Mouse (Mus musculus): ENCODE measurements around the gene Pex6. TPM values are rescaled to one million over a fixed set of nuclear protein-coding genes. Genes with fewer than 3 reads are reported as not detected.
A peak's percentile ranks its signal among the peaks of the same experiment; 100 is the strongest.
"Not testable (repeated sequence)": the region's sequence is repeated elsewhere in the genome, so short reads cannot be mapped to it uniquely, and the experiment has no call there.

The Pex6 gene
- total RNA-seq, 2 experiments from 2014 or later = 54.6 to 55.5 TPM

DNA sequence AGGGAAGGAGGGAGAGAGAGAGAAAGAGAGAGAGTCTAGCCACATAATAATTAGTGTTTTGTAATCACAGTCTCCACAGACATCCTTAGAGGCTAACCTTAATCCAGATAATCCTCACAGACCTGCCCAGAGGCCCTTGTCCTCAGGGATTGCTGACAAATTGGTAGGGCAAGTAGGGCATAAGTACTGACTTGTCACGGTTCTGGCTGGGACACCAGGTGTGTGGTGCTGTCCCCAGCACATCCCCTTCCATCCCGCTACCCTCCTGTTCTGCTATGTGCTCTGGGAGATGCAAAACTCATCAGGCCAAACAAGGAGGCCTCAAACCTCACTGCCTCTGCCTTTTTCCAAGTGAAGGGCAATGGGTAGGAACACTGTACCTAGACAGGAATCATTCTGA lies 34.2 kb downstream of the Pex6 start:
- no peak for TF ChIP-seq CTCF (IDR thresholded peaks at IDR 0.05)
- Histone ChIP-seq H3K27ac (no peak overlapping the region), H3K4me3 (no peak overlapping the region)
- no peak for DNase-seq (ENCODE audit: extremely low spot score in 1 of 2, low spot score in 2 of 2)
- intact Hi-C loops (cut with DNase I) = no loop called here

DNA sequence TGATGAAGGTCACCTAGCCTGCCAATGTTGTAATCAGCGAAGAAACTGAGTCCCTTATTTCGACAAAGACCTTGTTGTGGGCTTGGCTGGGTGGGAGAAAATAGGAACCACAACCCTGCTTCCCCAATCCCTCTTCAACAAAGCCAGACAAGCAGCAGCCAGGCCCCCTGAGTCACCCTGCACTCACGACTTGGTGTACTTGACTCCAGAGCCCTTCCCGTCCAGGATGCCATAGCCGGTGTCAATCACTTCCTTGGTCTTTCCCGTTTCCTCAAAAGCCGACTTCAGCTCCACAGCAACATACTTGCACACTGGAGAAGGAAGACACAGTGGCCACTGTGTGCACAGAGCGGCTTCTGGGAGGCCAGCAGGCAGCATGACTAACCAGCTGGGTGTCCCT lies 36.0 kb downstream of the Pex6 start:
- no peak overlapping the region for H3K27ac ChIP-seq
- TF ChIP-seq CTCF (IDR thresholded peaks at IDR 0.05) = no peak

DNA sequence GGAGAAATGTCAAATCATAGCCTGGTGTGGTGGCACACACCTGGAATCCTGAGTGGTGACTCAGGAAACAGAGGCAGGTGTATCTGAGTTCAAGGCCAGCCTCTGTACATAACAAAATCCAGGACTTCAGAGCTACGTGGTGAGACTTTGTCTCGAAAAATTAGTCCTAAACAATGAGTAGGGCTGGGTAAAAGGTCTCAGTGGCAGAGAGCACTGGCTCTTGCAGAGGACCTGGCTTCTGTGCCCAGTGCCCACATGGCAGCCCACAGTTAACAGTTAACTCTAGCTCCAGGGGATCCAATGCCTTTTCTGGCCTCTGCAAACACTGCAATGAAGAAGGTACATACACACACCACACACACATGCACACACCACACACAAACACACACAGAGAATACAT lies 36.5 kb downstream of the Pex6 start:
- Histone ChIP-seq H3K27ac (no peak overlapping the region), H3K4me3 (no peak overlapping the region)
- no peak for TF ChIP-seq CTCF (IDR thresholded peaks at IDR 0.05)
- intact Hi-C loops (cut with DNase I) = no loop called here
- DNase-seq (ENCODE audit: extremely low spot score in 1 of 2, low spot score in 2 of 2) = no peak

More for the DNA sequence above, 36.0 kb downstream of the Pex6 start:
- no peak for DNase-seq (ENCODE audit: extremely low spot score in 1 of 2, low spot score in 2 of 2)
- intact Hi-C loops (cut with DNase I) = no loop called here
- no peak overlapping the region for H3K4me3 ChIP-seq

DNA sequence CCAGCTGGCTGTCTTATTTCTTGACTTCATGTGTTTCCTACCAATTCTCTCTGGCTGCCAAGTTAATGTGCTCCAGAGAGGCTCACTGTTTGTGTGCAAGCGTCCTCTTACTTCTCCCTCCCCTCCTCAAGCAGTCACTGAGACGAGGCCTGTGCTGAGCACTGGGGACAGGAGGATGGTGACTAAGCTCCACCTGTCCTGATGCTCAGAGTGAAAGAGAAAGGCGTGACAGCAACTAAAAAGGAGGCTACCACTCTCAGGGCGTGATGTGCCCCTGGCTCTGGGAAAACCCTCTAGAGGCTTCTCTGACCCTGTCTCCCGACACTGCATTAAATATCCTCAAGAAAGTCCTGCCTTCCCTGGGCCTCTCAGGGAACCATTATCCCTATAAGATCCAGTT lies 38.0 kb downstream of the Pex6 start:
- DNase-seq (ENCODE audit: extremely low spot score in 1 of 2, low spot score in 2 of 2) = no peak
- intact Hi-C loops (cut with DNase I) = no loop called here
- H3K4me3 ChIP-seq = no peak overlapping the region
- H3K27ac ChIP-seq = no peak overlapping the region
- TF ChIP-seq CTCF (IDR thresholded peaks at IDR 0.05) = no peak

DNA sequence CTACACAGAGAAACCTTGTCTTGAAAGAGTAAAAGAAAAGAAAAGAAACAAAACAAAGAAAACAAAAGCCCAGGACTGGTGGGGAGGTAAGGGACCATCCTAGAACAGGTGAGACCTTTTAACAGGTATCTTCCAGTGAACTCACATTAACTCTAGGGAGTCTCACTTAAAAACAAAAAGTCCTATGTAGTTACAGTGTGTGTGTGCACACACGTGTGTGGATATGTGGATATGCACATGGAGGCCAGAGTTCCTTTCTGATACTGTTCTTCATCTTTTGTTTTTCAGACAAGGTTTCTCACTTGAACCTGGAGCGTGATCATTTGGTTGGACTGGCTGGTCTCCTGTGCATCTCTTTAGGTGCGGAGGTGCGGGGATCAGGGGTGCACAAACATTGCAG lies 39.3 kb downstream of the Pex6 start:
- H3K4me3 ChIP-seq = peak overlapping the region; percentile 79
- no peak for TF ChIP-seq CTCF (IDR thresholded peaks at IDR 0.05)
- no peak for DNase-seq (ENCODE audit: extremely low spot score in 1 of 2, low spot score in 2 of 2)
- H3K27ac ChIP-seq = no peak overlapping the region; the same call in 1 of the 2 replicates
- intact Hi-C loops (cut with DNase I) = no loop called here

DNA sequence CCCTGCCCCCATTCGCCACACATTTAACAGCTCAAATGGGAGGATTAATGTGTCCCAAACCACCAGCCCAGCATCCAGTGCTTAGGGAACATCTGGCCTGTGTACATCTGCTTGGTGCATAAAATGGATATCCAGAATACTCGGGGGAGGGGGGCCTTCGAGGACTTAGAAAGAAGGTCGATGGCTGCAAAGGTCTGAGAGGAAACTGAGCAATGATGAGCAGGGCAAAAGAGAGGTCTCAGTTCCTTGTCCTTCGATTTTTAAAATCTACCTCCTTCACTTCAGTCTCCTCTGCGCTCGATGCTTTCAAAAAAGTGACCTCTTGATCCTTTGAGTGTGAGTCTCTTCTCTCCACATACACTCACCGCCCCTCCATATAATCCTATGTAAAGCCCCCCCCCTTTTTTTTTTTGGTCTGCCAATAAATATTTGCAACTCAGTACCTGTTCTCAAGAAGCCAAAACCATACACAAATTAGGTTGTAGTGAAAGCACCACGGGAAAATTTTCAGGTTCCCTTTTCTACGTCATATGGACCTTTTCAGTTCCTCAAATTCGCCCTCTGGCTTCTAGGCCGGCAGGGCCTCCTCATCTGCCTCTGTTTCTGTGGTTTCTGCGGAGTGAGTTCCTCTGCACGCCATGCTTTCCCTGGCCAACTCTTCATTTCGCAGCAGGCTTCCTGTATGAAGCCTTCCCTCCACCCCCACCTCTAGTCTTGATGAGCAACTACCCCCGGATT lies 40.0 kb downstream of the Pex6 start:
- no peak for DNase-seq (ENCODE audit: extremely low spot score in 1 of 2, low spot score in 2 of 2)
- H3K4me3 ChIP-seq = peak overlapping the region; percentile 79
- intact Hi-C loops (cut with DNase I) = no loop called here
- H3K27ac ChIP-seq = peak overlapping the region; percentile 86
- no peak for TF ChIP-seq CTCF (IDR thresholded peaks at IDR 0.05)

DNA sequence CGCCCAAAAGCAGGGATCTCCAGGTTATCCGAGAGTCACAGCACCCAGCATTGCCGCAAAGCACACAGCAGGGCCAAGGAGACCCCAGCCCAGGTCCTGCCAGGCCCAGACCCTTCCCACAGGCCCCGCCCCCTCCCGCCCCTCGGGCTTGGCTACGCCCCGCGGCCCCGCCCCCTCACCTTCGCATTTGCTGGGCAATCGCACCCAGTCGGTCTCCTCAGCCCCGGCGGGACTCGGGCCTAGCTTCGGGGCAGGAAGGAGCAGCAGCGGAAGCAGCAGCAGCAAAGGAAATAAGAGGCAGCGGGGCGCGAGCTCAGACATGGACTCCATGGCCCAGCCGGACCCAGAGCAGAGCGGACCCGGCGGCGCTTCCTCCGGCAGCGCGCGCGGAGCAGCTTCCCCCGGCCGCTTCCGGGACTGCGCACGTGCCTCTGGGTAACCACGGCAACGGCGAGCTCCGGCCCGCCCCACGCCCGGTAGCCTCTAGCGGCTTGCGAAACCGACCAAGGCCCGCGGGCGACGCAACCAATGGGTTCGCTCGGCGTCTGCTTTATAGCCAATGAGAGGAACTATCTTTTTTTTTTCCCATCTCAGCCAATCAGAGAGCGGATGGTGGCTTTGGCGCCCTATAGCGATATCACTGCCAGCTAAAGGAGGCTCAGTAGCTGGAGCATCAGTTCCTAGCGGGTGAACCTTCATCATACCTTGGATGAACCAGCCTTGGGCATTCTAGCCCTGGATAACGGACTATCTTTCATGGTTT lies 40.7 kb downstream of the Pex6 start, which contains the start of gene Cnpy3:
Gene Cnpy3, minus strand, starts transcription at position 421 of the 763 bp plus-strand sequence.
- Histone ChIP-seq H3K27ac (peak within 1 kb of the TSS; percentile 86), H3K4me3 (peak within 1 kb of the TSS; percentile 79)
- DNase-seq (ENCODE audit: extremely low spot score in 1 of 2, low spot score in 2 of 2) = peak; percentile 94 to 98
- TF ChIP-seq CTCF (IDR thresholded peaks at IDR 0.05) = no peak
- intact Hi-C loops (cut with DNase I) = loop anchor here (2.0 kb wide), 1 partner anchor 21 kb away; the partner anchor contains the start of gene 2310039H08Rik

DNA sequence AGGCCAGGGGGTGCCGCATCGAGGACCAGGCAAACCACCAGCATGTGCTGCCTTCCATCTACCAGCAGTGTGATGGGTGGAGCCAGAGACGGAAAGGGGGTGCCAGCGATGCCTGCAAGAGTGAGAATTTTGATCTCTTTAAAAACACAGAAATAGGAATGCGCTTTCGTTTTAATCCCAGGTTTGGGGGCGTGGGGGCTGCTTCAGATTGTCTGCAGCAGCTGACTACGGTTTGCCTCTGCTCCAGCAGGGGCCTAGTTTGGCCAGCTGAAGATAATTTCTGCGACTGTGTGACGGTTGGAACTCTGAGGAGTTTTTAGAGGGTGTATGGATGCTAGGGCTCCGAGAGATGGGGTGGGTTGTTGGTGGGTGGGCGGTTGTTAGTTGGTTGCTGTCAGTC lies 47.5 kb downstream of the Pex6 start:
- Histone ChIP-seq H3K27ac (peak overlapping the region; percentile 57), H3K4me3 (no peak overlapping the region)
- intact Hi-C loops (cut with DNase I) = no loop called here
- TF ChIP-seq CTCF (IDR thresholded peaks at IDR 0.05) = no peak
- no peak for DNase-seq (ENCODE audit: extremely low spot score in 1 of 2, low spot score in 2 of 2)

DNA sequence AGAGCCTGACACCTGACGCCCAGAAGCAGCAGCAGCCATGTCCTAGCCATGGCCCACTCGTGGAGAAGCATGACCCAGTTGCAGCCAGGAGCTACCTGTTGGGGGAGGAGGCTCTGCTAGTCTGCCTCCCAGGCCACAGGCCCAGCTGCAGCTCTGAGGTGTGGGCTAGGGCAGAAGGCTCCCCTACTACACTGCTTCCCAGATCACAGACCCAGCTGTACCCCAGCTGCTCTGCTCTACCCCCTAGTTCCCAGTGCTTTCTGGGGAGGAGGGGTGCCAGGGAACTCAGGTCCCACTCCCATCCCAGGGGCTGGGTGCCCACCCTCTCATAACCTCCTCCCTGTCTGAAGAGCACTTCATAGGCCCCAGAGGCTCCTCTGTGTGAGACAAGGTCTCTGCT lies 52.3 kb downstream of the Pex6 start, which contains the start of gene Ptcra:
Gene Ptcra, minus strand, starts transcription at position 169 of the 400 bp plus-strand sequence.
- intact Hi-C loops (cut with DNase I) = no loop called here
- DNase-seq (ENCODE audit: extremely low spot score in 1 of 2, low spot score in 2 of 2) = no peak
- no peak for TF ChIP-seq CTCF (IDR thresholded peaks at IDR 0.05)
- peak within 1 kb of the TSS; percentile 55 for H3K27ac ChIP-seq
- no peak within 1 kb of the TSS for H3K4me3 ChIP-seq

DNA sequence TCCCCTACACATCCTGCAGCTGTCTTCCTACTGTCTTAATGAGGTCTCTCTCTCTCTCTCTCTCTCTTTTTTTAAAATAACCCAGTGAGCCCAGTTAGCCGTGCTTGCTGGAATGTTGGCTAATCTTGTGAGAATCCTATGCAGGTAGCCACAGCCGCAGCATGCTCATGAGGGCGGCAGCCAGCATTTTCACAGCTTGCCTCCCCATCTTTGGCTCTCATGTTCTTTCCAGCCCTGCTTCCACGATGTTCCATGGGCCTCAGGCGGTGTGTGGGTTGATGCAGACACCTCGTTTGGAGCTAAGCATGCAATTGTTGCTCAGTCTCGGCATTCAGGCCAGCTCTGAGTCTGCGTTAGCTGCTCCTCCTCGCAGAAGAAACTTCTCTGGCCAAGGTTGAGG lies 53.7 kb downstream of the Pex6 start:
- H3K27ac ChIP-seq = peak overlapping the region; percentile 77
- H3K4me3 ChIP-seq; intact Hi-C loops (cut with DNase I): not testable (repeated sequence)
- DNase-seq (ENCODE audit: extremely low spot score in 1 of 2, low spot score in 2 of 2) = peak in 1 of 2 experiments; percentile 60

DNA sequence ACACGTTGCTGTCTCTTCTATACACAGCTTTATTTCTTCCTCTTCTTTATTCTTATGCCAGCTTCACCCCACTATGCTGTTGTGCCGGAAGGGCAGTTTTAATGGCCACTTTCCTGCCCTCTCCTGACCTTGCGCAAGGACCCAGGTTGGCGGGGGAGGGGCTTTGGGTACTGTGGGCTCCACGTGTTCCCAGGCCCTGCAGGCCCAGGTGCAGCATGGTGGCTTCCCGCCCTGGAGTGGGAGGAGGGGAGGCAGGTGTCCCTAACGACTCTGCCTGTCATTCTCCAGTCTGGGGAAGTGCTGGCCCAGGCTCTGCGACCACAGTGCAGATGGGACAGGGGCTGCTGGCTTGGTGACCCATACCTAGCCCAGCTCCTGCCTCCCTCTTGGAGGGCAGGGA lies 56.6 kb downstream of the Pex6 start:
- Histone ChIP-seq H3K4me3 (no peak overlapping the region), H3K27ac (no peak overlapping the region)
- intact Hi-C loops (cut with DNase I) = no loop called here
- no peak for TF ChIP-seq CTCF (IDR thresholded peaks at IDR 0.05)
- DNase-seq (ENCODE audit: extremely low spot score in 1 of 2, low spot score in 2 of 2) = no peak

DNA sequence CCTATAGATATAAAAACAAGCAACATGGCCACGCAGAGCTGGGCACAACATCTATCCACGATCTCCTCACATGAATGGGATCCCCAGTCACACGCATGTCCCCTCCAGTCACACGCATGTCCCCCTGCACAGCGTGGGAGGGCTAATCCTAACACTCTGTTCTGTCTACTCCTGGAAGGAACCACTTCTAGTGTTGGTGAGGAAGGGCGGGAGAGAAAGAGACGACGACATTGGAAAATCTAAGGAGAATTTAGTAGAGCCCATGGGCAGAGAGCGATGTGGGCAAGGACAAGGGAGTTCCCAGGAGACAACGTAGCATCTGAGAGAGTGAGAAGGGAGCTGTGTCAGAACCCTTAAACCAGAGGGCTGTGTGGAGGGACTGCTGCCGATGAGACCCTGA lies 59.3 kb downstream of the Pex6 start:
- H3K27ac ChIP-seq = no peak overlapping the region
- no peak overlapping the region for H3K4me3 ChIP-seq
- TF ChIP-seq CTCF (IDR thresholded peaks at IDR 0.05) = no peak
- DNase-seq (ENCODE audit: extremely low spot score in 1 of 2, low spot score in 2 of 2) = no peak
- intact Hi-C loops (cut with DNase I) = no loop called here
